Mouse (Mus musculus): ENCODE measurements around the gene Glud1.
"Not testable (repeated sequence)": the region's sequence is repeated elsewhere in the genome, so short reads cannot be mapped to it uniquely, and the experiment has no call there.

Glud1 gene

DNA sequence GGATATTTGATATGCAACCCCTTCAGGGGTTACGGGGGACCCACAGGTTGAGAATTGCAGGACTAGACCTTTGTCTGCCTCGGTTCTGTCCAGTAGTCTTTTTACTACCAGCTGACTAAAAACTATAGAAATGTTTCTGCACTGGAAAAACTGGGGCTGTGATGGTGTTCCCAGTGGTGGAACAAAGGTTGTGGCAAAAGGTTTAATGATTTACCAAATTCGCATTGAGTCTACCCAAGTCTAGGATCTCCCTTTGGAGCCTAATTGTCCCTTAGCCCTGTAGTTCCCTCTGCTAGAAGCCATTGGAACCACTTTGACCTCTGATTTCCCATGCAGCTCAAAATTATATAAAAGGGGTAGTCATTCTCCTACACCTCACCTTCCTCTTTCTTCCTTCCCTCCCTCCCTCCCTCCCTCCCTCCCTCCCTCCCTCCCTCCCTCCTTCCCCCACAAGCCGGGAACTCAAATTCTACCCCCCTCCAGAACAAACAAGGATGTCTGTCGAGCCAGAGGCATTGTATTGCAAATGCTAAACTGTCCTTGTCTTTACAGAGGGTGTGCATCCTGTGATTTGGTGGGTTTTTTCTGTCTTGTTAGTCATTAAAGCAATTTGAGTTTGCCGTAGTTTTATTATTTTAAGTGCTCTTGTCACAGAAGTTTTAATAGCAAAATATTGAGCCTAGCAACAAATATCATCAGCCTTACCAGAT, 2.0 kb downstream of the Glud1 start:
- DNase-seq (ENCODE audit: low spot score), result no peak

DNA sequence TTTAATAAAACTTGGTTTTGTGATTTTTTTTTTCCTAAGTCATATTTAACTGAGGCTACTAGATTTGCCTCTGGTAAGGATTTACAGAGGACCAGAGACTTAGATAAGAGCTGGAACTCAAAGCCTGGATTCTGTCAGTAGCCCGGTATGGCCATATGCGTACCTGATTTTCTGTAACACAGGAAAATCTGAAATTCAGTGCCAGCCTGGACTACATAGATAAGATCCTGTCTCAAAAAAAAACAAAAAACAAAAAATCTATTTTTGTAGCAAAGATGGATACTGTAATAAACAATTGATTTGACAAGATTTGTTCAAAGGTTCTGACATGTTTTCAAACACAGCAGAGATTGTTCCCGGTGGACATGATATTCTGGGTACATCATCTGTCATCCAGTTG, 3.1 kb downstream of the Glud1 start:
- DNase-seq (ENCODE audit: low spot score), result no peak

DNA sequence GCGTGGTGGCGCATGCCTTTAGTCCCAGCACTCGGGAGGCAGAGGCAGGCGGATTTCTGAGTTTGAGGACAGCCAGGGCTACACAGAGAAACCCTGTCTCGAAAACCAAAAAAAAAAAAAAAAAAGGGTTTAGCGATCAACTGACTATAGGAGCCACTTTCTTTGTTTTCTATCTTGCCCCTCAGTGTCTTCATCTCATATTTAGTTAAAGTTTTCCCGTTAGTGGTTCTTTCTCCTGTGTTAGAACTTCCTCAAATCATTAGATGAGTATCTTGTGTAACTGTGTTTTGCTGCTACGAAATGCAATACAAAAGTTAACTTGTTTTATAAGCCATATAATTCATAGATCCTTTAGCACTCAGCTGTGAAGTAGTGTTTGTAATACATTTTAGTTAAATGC, 3.9 kb downstream of the Glud1 start:
- DNase-seq (ENCODE audit: low spot score), result not testable (repeated sequence)

DNA sequence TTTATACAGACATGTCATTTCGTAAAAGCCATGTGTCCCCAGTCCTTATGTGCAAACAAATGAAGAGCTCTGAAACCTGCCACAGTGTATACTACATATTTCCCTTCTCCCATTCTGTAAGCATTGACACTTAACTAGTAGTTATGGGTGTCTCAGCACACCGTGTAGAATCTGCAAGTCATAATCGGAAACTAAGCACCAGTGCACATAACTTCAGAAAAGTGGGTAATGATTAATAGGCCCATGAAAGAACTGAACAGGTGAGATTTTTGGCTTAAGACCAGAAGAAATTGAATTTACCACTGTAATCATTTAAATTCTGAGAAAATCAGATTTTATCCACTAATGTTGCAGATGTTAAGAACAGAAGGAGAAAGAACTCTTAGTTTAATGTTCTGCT, 4.3 kb downstream of the Glud1 start:
- no peak for DNase-seq (ENCODE audit: low spot score)

DNA sequence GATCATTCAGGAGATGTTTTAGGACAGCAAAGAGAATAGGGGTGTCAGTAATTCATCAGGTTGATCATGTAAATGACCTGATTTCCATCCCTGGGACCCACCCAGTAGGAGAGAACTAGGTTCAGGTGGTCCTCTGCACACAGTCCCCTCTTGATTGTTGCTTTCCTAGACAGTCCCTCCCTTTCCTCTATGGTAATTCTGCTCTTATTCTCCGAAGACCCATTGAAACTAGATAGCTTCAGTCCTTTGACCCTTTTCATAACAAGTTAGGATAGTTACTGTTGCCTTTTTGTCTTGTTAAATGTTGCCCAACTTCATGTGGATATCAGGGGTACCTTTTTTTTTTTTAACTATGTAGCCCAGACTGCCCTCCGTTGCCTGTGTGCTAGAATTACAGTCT, 5.8 kb downstream of the Glud1 start:
- DNase-seq (ENCODE audit: low spot score), result no peak

DNA sequence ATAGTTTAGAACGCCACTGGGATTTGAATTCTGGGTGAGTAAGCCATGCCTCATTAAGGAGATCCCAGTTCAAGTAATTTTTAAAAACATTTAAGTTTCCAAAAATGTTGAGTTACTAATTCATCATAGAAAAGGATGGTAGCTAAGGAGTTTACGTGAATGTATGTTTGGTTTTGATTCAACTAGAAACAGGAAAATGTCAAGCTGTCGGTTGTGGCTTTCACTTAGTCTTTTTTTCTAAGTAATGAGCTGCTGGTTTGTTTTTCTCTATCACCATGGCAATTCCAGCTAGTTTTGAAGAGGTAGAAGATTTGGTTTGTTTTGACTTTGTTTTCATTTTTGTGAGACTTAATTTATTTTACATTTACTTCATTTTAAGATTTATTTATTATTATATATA, 6.9 kb downstream of the Glud1 start:
- DNase-seq (ENCODE audit: low spot score), result no peak

DNA sequence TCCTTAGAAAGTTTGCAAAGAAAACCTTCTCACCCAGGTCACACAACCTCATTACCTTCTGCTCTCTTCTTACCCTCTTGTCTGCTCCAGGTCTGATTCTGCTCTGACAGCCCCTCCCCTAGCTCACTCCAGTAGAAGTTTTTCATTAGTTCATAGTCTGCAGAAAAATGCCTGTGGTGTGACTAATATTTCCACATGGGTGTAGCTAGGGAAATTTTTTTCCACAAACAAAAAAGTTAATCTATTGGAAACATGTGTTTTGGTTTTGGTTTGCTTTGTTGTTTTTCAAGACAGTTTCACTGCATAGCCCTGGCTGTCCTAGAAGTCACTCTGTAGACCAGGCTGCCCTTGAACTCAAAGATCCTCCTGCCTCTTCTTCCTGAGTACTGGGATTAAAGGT, 7.6 kb downstream of the Glud1 start:
- no peak for DNase-seq (ENCODE audit: low spot score)

DNA sequence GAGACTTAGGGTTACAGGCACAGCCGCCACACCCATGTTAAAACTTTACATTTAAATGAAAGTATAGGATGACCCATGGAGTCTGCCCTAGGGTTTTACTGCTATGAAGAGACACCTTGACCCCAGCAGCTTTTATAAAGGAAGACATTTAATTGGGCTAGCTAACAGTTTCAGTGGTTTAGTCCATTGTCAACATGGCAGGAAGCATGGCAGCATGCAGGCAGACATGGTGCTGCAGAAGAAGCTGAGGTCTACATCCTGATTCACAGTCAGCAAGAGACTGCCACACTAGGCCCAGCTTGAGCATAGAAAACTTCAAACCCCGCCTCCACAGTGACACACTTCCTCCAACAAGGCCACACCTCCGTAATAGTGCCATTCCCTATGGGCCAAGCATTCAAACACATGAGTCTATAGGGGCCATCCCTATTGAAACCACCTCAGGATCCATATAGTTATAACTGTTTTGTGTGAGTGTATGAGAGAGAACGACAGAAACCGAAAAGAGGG, 13.1 kb downstream of the Glud1 start:
- DNase-seq (ENCODE audit: low spot score), result no peak

DNA sequence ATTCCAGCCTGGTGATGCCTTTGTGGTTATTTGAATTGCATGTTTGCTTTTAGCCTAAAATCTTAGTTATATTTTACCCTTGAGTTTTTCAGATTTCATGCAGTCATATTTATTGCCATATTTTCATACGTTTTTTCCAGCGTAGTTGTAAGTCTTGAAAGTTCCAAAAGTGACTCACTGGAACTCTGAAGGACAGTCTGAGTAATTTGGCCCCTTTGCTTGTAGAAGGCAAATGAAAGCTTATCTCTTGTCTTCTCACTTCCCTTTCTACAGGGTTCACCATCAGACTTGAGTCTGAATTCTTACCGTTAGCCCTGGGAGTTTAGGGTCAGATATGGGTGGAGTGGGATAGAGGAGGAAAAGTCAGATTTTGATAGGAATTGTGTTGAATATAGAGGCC, 16.1 kb downstream of the Glud1 start:
- no peak for DNase-seq (ENCODE audit: low spot score)

DNA sequence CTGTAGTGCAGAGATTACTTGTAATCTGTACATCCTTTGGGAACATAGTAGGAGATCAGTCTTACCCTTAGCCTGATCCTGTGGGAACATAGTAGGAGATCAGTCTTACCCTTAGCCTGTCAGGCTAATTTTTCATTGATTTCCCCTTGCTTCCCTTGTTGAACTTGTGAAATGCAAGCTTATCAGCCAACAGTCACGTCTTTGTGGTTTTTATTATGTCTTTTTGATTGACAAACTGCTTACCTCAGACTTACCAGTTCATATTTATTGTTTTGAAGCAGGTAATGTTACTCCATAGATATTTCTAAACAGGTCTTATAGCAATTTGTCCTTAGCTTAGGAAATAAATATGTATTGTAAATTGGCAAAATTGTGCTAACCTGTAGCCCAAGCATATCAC, 17.1 kb downstream of the Glud1 start:
- no peak for DNase-seq (ENCODE audit: low spot score)

DNA sequence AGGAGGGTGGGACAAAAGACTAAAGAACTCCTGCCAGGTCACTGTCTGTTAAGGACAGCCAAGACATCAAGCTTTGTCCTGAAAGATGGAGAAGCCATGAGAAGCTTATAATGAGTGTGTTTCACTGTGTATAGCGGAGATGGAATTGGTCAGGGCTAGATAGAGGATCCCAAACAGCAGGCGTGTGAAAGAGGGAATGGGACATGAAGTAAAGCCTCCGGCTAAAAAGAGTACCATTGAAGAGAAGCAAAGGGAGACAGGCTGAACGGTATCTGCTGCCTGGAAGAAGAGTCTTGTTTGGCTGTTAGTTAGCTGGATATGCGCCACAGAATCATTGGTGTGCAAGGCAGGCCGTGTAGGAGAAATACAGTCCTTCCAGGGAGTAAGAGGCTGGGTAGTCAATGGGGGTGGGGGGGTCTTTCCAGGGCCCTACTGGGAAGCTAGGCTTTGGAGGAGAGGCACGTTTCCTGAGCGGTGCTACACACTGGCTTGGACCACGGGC, 20.2 kb downstream of the Glud1 start:
- DNase-seq (ENCODE audit: low spot score), result no peak

DNA sequence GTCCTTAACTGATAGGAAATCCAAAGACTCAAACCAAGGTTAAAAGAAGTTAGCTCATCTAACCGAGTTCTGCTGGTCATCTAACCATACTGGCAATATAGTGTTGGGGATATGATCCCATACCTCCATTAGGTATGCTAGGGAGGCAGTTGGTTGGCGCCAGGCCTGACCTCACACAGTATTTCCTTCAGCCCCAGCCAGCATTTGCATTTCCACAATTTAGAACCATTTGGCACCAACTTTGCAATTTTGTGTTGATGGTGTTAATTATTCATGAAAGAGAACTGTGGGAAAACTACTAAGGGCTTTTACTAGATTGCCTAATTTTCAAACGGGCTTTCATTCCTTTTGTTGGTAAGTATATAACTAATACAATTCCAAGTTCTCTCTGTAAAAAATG, 21.4 kb downstream of the Glud1 start:
- no peak for DNase-seq (ENCODE audit: low spot score)

DNA sequence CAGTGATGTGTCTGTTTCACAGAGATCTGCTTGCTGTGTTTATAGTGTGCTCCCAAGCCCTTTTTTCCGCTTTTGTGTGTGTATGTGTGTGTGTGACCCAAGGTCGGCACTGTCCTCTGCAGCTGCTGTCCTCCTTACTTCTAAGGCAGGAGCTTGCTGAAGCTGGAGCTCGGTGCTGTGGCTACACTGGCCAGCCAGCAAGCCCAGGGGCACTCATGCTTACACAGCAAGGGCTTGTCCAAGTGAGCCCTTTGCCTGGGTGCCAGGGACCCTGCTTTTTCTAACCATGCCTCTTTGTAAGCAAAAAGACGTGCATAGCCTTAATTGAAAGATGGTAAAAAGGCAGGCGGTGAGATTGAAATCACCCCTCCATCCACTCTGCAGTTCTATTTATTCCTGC, 21.9 kb downstream of the Glud1 start:
- DNase-seq (ENCODE audit: low spot score), result no peak

DNA sequence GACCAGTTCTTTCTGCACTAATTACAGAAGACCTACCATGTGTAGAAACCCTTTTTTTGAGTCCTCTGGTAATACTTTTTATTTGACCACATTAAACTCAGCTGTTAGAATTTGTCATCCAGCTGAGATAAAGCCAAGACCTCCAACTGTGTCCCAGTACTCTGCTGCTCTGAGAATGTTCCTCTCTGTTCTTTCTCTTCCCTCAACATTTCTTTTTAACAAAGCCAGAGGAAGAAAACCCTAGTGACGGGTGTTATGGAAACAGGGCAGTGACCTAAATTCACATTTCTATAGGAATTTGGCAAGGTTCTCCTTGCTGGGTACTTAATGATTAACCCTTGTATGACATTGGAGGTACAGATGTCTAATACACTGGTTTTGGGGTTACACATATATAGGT, 28.9 kb downstream of the Glud1 start:
- DNase-seq (ENCODE audit: low spot score), result no peak

DNA sequence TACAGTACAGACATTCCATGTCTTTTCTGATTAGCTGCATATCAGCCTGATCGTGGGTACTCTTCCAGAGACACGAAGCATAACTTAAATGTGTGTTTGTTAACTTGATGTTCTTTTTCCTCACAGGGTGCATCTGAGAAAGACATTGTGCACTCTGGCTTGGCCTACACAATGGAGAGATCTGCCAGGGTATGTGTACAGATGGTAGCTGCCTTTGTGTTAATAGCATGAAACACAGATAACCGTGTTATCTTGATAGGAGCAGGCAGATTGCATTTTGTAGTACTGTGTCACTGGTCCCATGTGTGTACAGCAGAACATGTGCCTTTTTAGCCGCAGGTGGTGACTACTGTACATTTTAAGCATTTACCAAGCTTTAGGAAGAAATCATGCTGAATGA, 31.5 kb downstream of the Glud1 start:
- DNase-seq (ENCODE audit: low spot score), result no peak

DNA sequence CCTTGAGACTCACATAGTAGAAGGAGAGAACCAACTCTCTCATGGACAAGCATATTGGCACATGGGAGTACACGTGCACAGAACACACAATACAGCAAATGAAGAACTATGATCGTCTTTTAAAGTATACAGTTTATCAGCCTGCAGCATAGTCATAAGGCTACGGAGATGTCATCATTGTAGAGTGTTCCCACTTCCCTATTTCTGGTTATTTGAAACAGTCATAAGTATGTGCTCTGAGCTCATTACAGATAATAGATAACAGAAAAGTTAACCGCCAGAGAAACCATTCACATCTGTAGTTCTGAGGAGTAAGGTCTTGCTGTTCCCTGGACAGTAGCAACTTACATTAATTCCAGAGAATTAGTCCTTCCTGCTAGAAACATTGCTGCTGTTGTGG, 32.6 kb downstream of the Glud1 start:
- DNase-seq (ENCODE audit: low spot score), result no peak

DNA sequence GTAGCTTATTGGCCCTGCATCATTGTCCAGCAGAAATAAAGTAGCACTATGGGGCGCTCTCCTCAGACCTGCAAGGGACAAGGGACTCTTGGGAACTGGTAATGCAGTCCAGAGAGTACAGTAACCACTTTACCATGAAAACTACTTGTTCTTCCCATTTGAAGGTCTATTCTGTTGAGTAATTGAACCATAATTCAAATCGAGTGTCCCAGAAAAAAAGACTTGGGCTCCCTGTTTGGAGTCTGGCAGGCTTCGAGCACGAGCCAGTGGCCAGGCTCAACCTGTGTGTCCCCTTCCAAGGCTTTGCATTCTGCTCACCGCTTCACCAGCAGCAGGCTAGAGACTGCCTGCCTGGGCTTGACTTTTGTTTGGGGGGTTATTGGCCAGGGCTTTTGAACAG, 33.8 kb downstream of the Glud1 start:
- DNase-seq (ENCODE audit: low spot score), result no peak

DNA sequence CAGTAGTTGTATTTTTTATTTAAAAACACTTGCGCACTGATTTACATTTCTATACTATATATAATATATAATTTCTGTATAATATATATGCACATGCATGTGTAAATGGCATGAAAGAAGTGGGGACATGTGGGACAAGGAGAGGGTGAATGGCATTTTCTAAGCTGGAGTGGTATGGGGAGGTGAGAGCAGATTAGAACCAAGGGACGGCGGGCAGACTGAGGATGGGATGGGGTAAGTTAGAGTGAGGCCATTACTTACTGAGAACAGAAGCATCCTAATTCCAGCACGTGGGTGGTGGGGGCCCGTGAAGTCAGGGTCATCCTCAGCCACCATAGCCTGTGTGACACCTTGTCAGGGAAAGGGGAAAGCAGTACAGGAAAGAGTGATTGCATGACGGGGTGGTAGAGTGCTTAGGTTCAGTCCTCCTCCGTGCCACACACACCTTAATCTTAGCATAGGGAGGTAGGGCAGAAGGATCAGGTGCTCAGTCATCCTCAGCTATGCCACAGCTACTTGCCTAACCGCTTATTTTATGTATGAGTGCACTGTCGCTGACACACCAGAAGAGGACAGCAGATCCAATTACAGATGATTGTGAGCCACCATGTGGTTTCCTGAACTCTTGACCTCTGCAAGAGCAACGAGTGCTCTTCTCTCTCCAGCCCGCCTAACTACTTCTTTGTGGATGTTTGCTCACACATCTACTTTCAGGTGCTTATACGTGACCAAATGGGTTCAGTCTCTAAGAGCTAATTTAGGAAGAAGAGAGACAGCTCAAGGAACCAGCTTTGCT, 35.4 kb downstream of the Glud1 start:
- DNase-seq (ENCODE audit: low spot score), result no peak

DNA sequence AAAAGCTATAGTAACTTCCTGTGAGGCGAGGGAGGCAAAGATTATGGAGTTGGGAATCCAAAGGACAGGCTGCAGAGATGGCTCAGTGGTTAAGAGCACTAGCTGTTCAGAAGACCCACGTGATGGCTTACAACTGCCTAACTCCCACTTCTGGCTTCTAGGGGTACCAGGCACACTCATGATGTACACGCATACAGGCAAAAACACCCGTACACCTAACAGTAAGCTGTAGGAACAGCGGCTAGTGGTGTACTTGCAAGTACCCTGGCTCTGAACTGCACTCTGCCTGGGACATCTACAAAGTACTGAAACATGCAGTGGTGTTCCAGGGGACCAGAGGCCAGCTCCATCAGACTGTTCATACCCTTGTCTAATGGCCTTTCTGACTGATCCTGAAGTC, 36.6 kb downstream of the Glud1 start:
- DNase-seq (ENCODE audit: low spot score), result no peak

DNA sequence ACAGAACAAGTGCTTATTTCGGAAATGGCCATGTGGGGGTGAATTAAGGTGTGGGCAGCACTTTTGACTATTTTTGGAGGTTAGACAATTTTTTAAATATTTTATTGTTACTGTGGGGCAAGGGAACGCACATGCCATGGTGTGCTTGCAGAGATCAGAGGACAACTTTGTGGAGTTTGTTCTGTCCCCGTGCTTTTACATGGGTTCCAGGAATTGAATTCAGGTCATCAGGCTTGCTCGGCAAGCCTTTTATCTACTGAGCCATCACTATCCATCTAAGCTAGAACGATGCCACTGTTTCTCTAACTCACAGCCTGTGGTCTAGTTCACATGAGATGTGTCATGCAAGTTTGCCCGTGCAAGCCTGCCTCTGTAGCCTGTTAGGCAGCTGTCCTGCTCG, 37.8 kb downstream of the Glud1 start:
- no peak for DNase-seq (ENCODE audit: low spot score)

DNA sequence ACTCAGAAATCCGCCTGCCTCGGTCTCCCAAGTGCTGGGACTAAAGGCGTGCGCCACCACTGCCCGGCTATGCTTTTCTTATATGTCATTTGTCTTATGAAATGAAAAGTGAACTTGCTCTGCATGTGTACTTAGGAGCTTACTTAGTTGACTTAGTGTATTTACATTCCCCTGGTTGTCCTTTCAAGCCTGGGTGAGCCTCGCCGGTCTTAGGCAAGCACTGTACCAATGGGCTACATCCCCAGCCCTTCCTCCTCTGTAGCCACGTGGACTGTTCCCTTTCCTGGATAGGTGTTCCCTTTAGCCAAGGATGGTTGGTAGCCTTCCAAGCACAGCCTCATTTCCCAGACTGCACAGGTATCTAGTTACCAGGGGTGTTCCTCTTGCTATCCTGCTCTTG, 38.5 kb downstream of the Glud1 start:
- DNase-seq (ENCODE audit: low spot score), result no peak

DNA sequence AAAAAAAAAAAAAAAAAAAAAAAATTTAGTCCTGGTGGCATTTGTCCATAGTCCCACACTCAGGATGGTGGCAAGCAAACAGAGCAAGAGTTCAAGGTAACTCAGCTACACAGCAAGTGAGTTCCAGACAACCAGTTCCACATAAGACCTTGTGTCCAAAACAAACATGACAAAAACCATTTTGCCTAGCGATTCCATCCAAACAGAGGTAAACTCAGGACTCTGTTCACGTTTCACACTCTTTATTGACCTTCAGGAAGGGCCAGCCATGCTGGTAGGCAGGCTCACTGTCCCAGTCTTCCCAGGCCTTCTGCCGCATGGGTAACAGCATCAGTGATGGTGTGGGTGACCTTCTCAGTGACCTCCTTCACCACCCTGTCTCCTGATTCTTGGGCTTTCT, 41.1 kb downstream of the Glud1 start:
- DNase-seq (ENCODE audit: low spot score), result no peak

DNA sequence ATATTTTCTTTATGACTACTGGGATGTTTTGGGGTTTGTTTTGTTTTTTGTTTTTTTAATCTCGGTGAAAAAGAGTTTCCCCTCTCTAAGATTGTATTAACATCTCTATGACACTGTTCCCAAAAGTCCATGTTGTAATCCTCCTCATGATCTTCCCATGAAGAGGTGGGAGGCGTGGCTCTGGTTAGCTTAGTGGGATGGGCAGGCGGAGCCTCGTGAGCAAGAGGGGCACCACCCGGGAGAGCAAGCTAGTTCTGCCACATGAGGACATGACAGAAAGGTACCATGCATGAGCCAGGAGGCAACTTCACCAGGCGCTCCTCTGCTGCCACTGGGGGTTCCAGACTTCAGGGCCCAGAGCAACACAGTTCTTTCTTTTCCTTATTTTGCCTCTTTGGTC, 42.0 kb downstream of the Glud1 start:
- no peak for DNase-seq (ENCODE audit: low spot score)

DNA sequence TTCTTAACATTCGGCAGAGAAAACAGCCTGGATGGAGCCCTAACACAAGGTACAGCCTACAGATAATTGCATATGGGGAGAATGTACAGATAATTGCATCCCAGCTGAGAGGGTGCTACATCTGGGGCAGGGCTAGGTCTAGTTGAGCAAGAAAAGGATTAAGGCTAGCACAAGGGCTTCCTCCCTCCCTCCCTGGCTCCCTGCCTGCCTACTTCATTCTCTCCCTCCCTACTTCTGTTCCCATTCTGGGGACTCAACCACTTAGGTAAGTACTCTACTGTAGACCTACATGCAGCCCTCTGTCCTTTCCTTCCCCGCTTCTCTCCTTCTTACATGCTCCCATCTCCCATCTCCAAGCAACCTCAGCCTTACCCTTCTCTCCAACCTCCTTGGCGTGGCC, 42.8 kb downstream of the Glud1 start:
- no peak for DNase-seq (ENCODE audit: low spot score)

Data from layer of hippocampus, adult 9-10 months (tissue).